Mouse (Mus musculus) olfactory bulb, adult 2 months (tissue): Measurements from ENCODE around the gene Dnajb6.

ENCODE experiments used
- CTCF ChIP-seq: fragments of 200-500 bp; IDR thresholded peaks from 2 replicates; pipeline ENCODE4 v1.5.1; 2012; ENCODE audit warnings: low read depth, mild to moderate bottlenecking, low read length, moderate library complexity; ENCODE audit not compliant: insufficient read depth
- POLR2A ChIP-seq: fragments of 200-500 bp; IDR thresholded peaks from 2 replicates; pipeline ENCODE4 v1.6.1; 2012; ENCODE audit warnings: mild to moderate bottlenecking, low read depth, low read length, moderate library complexity; ENCODE audit not compliant: insufficient read depth

- TF ChIP-seq CTCF (no peak), POLR2A (no peak)
These were observed 22.6 kb upstream of the Dnajb6 start for GRCm38 (mm10) chr5:29712906-29713305.
